Mouse (Mus musculus): ENCODE measurements at regions not wholly inside any gene's neighbourhood (a gene's known extent, or its start where the extent isn't known, plus 50 kb on each side); places are given as distances from the start of the nearest gene placed in this dataset.

DNA sequence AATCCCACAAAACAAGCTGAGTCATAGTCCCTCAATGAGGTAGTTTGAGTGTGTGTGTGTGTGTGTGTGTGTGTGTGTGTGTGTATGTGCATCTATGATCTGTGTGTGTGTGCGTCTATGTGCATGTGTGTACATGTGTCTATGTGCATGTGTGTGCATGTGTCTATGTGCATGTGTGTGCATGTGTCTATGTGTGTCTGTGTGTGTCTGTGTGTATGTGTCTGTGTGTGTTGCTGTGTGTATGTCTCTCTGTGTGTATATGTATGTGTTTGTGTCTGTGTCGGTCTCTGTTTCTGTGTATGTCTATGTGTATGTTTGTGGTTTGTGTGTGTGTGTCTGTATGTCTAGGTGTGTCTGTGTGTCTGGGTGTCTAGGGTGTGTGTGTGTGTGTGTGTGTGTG, 309.1 kb upstream of the Brinp3 start:
- no peak for DNase-seq

DNA sequence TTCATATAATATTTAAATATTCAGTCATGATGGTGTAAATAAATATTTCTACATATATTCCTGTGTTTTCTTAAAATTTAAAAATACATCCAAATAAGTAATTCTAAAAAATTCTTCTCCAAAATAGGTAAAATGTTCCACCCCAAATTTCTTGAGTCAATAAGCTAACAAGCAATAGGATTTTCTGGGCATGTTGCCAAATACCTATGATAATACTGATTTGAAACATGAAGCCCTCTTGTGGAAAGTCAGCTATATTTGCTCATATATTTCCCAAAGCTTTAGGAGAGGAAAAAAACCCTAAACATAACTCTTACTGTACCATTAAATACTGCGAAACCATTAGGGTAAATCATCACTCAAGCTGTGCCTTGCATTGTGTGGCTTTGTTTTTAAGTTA, 282.9 kb upstream of the Brinp3 start:
- DNase-seq = no peak

GRCm38 (mm10) chr1:146231487-146232466, 262.8 kb upstream of the Brinp3 start:
- DNase-seq = peak; percentile 13

GRCm38 (mm10) chr1:146260400-146260799, 234.2 kb upstream of the Brinp3 start:
- DNase-seq = no peak

DNA sequence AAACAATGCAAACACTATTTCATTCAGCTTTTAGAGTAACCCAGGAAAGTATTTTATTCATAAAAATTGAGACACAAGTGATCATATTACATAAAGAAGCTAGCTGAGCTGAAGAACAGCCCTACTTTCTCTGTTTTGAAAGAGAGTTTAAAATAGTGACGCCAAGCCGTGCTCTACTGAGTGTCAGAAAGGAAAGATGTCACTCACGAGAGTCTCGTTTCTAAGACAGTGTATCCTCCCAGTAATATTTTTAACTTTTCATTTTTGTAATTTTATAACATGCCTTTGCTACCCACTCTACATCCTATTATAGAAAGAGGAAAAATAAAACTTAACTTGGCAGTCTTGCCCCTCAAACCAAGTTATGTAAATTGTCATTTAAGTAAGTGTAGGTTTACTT, 195.5 kb upstream of the Brinp3 start:
- no peak for DNase-seq

DNA sequence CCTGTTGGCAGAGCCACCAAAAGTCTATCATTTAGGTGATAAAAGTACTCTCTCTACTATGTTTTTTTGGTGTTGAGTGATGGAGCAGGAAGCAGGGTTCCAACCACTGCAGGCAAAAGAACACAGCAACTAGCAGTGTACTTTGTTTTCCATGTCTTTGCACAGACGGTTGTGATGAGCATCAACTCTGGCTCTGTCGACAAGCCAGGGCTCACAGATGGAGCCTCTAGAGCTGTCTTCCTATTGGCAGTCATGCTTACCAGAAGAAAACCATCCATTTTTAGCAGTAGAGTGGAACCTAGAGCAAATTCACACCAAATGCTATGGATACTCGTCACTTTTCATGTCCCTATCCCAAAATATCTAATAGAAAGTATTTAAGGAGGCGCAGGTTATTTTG, 182.0 kb upstream of the Brinp3 start:
- no peak for DNase-seq

- DNase-seq = no peak
These were observed 178.1 kb upstream of the Brinp3 start for GRCm38 (mm10) chr1:146316172-146317158.

DNA sequence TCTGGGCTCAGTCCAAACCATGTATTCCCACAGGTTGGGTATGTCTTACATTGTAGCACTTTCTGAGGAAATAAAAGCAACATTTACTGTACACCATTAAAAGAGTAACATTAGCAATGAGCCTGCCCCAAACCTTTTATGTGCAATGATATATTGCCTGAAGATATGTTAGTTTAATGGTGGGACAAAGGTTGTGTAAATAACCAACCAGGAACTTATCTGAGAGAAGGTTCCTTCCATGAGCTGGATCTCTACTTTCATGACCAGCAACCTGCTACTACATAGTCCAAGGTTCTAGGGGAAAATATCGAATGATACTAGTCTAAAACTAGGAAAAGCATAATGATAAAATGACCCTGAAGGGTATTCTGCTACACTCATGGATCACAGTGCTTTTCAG, 172.5 kb upstream of the Brinp3 start:
- DNase-seq = no peak

GRCm38 (mm10) chr1:146322862-146323261, 171.7 kb upstream of the Brinp3 start:
- no peak for DNase-seq

GRCm38 (mm10) chr1:146337049-146337448, 157.5 kb upstream of the Brinp3 start:
- DNase-seq = no peak

GRCm38 (mm10) chr1:146356964-146357363, 137.6 kb upstream of the Brinp3 start:
- no peak for DNase-seq

- DNase-seq = no peak
These were observed 136.3 kb upstream of the Brinp3 start for GRCm38 (mm10) chr1:146358301-146358700.

DNA sequence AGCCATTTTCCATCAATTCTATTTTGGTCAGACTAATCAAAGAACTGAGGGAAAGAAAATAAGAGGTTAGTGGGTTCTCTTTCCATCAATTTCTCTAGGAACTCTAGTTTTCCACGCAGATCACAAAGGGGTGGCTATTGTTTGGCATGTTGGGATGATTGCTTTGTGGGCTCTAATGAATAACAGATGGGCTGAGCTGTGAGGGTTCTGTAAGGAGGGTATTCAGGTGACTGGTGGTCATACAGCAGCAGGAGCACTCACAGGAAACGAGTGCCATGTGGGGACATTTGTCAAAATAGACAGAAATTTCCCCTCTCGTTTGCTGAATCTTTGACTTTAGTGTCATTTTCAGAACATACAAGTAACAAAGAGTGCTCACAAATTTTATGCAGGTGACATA, 134.9 kb upstream of the Brinp3 start:
- no peak for DNase-seq

- DNase-seq = no peak
These were observed 134.4 kb upstream of the Brinp3 start for GRCm38 (mm10) chr1:146360124-146360523.

DNA sequence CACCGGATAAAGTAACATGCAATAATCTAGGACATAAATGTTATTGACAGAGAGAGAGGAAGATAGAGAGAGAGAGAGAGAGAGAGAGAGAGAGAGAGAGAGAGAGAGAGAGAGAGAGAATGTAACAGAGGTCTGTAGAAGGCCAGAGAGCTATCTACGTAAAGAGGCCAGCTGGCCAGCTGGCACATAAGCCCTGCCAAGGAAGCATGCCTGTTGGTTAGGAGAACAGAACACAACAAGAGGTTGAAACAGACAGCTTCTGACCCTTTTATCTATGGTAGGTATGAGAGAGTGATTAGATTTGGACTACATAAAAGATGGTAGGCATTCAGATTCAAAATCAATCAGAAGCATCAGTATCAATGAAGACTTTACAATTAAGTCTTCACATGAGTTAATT, 130.8 kb upstream of the Brinp3 start:
- no peak for DNase-seq

All from right cerebral cortex, postnatal 4 days (tissue).